In genomic region chr9:71951341-71951740, GRCm38 (mm10) we compare ENCODE assay signal across 20 mouse cellular contexts.
DNase-seq lines count a peak whose midpoint lies in the region; ATAC-seq and TF ChIP-seq lines count a peak whose summit lies in the region.
"Had no signal": no experiment of that assay in that cellular context is flagged by ENCODE, and none has a peak within 500 bp of the region (broad histone marks: within the 10 kb centered on the region; RNA-seq: fewer than 3 reads in every experiment).

No protein-coding gene starts in this region.

- TF ChIP-seq CTCF in liver, postnatal 0 days (IDR thresholded peaks at IDR 0.05; ENCODE audit: low read depth) = no peak
- no peak for TF ChIP-seq CTCF in bone marrow macrophage, adult 2 months (IDR thresholded peaks at IDR 0.05; ENCODE audit: low read depth, low read length)

- peaks cover 8% of the 10 kb centered on the region; the same call in 1 of the 2 replicates for H3K4me1 ChIP-seq in liver, postnatal 0 days (ENCODE audit: insufficient read depth)
- peaks cover 41% of the 10 kb centered on the region for H3K4me1 ChIP-seq in liver, embryonic 12.5 days
- peaks cover 43% of the 10 kb centered on the region for H3K4me1 ChIP-seq in bone marrow macrophage, adult 2 months (ENCODE audit: control insufficient read depth, insufficient read depth, low read length)
- peaks cover 37% of the 10 kb centered on the region for H3K4me1 ChIP-seq in megakaryocyte, embryonic 14.5 days
- peaks cover 12% of the 10 kb centered on the region; the same call in 1 of the 2 replicates for H3K4me1 ChIP-seq in embryonic facial prominence, embryonic 10.5 days
- no peaks in the 10 kb centered on the region for H3K4me1 ChIP-seq in forebrain, embryonic 11.5 days (replicated peaks; ENCODE audit: control insufficient read depth, insufficient read depth, low read length)
- H3K4me1 ChIP-seq: embryonic facial prominence, embryonic 15.5 days had no signal

- WGBS in liver, postnatal 0 days (ENCODE audit: insufficient replicate concordance) = 41% methylated on average over 4 of the region's 4 CpGs
- 43% methylated on average over 4 of the region's 4 CpGs for WGBS in liver, embryonic 12.5 days (ENCODE audit: insufficient replicate concordance)
- 80% methylated on average over 4 of the region's 4 CpGs for WGBS in embryonic facial prominence, embryonic 10.5 days
- WGBS in forebrain, embryonic 11.5 days = 83% methylated on average over 4 of the region's 4 CpGs

- no peaks in the 10 kb centered on the region for H3K9me3 ChIP-seq in liver, postnatal 0 days (ENCODE audit: low read length)
- no peaks in the 10 kb centered on the region for H3K9me3 ChIP-seq in liver, embryonic 12.5 days (replicated peaks)
- no peaks in the 10 kb centered on the region for H3K9me3 ChIP-seq in megakaryocyte, embryonic 14.5 days
- H3K9me3 ChIP-seq in embryonic facial prominence, embryonic 10.5 days = no peaks in the 10 kb centered on the region
- no peaks in the 10 kb centered on the region for H3K9me3 ChIP-seq in forebrain, embryonic 11.5 days (ENCODE audit: control insufficient read depth, low read length)
- H3K9me3 ChIP-seq: embryonic facial prominence, embryonic 15.5 days; heart, embryonic 12.5 days; midbrain, embryonic 10.5 days; neural tube, embryonic 12.5 days had no signal

- no peak for DNase-seq in liver, postnatal 0 days
- DNase-seq in embryonic facial prominence, embryonic 10.5 days (ENCODE audit: low spot score) = no peak
- DNase-seq in forebrain, embryonic 11.5 days (ENCODE audit: low spot score) = no peak
- DNase-seq in adrenal gland, postnatal 25 days = no peak
- DNase-seq: heart, adult 11 months; heart, postnatal 14 days; kidney, adult 8-10 months; kidney, postnatal 36 days; layer of hippocampus, adult 9-11 months; lung, postnatal 10 days; thymus, postnatal 25 days had no signal

- H3K27me3 ChIP-seq in liver, postnatal 0 days (ENCODE audit: insufficient read depth, low read length) = no peaks in the 10 kb centered on the region
- H3K27me3 ChIP-seq in liver, embryonic 12.5 days (replicated peaks) = no peaks in the 10 kb centered on the region
- no peaks in the 10 kb centered on the region for H3K27me3 ChIP-seq in megakaryocyte, embryonic 14.5 days (replicated peaks)
- H3K27me3 ChIP-seq in embryonic facial prominence, embryonic 10.5 days (replicated peaks; ENCODE audit: low read depth, poor library complexity, severe bottlenecking) = no peaks in the 10 kb centered on the region
- no peaks in the 10 kb centered on the region for H3K27me3 ChIP-seq in forebrain, embryonic 11.5 days (ENCODE audit: control insufficient read depth, insufficient read depth, low read length)
- H3K27me3 ChIP-seq: embryonic facial prominence, embryonic 15.5 days; heart, embryonic 12.5 days; neural tube, embryonic 12.5 days had no signal

- ATAC-seq in liver, postnatal 0 days = peak; percentile 48; the same call in 1 of the 2 replicates
- no peak for ATAC-seq in liver, embryonic 12.5 days
- ATAC-seq in forebrain, embryonic 11.5 days (replicated peaks; ENCODE audit: low FRiP score) = no peak

- TF ChIP-seq POLR2A in bone marrow macrophage, adult 2 months (IDR thresholded peaks at IDR 0.05; ENCODE audit: borderline replicate concordance, low read depth, low read length) = no peak

- H3K4me2 ChIP-seq in liver, postnatal 0 days (ENCODE audit: low read depth, low read length) = no peak overlapping the region
- no peak overlapping the region for H3K4me2 ChIP-seq in liver, embryonic 12.5 days
- H3K4me2 ChIP-seq in forebrain, embryonic 11.5 days (ENCODE audit: low read depth, low read length, severe bottlenecking) = no peak overlapping the region
- H3K4me2 ChIP-seq: embryonic facial prominence, embryonic 15.5 days; heart, embryonic 12.5 days; hindbrain, embryonic 14.5 days; neural tube, embryonic 12.5 days had no signal

- no peak for TF ChIP-seq EP300 in liver, postnatal 0 days (IDR thresholded peaks at IDR 0.05; ENCODE audit: low read depth)

- H3K36me3 ChIP-seq in liver, postnatal 0 days (replicated peaks; ENCODE audit: insufficient read depth, low read length) = no peaks in the 10 kb centered on the region
- H3K36me3 ChIP-seq in liver, embryonic 12.5 days = peaks cover 3% of the 10 kb centered on the region; the same call in 1 of the 2 replicates
- H3K36me3 ChIP-seq in megakaryocyte, embryonic 14.5 days (replicated peaks; ENCODE audit: low read length) = peaks cover 6% of the 10 kb centered on the region
- peaks cover 17% of the 10 kb centered on the region for H3K36me3 ChIP-seq in embryonic facial prominence, embryonic 10.5 days (replicated peaks)
- no peaks in the 10 kb centered on the region; the same call in 1 of the 2 replicates for H3K36me3 ChIP-seq in forebrain, embryonic 11.5 days (ENCODE audit: control insufficient read depth, insufficient read depth, low read length)
- H3K36me3 ChIP-seq: embryonic facial prominence, embryonic 15.5 days; neural tube, embryonic 12.5 days had no signal

- no peak overlapping the region for H3K27ac ChIP-seq in liver, postnatal 0 days (ENCODE audit: low read depth)
- no peak overlapping the region for H3K27ac ChIP-seq in liver, embryonic 12.5 days
- peak overlapping the region; percentile 98 for H3K27ac ChIP-seq in bone marrow macrophage, adult 2 months (ENCODE audit: insufficient read depth, low read depth, low read length)
- H3K27ac ChIP-seq in embryonic facial prominence, embryonic 10.5 days (replicated peaks) = no peak overlapping the region
- H3K27ac ChIP-seq in forebrain, embryonic 11.5 days (ENCODE audit: low read depth, low read length) = no peak overlapping the region
- H3K27ac ChIP-seq: embryonic facial prominence, embryonic 15.5 days; hindbrain, embryonic 14.5 days; liver, embryonic 14.5 days; midbrain, embryonic 10.5 days; neural tube, embryonic 12.5 days had no signal

- H3K9ac ChIP-seq in liver, postnatal 0 days (replicated peaks) = no peak overlapping the region
- no peak overlapping the region for H3K9ac ChIP-seq in liver, embryonic 12.5 days
- H3K9ac ChIP-seq in forebrain, embryonic 11.5 days (ENCODE audit: low read length) = no peak overlapping the region
- H3K9ac ChIP-seq: embryonic facial prominence, embryonic 15.5 days; heart, embryonic 12.5 days; hindbrain, embryonic 14.5 days; liver, embryonic 14.5 days; neural tube, embryonic 12.5 days had no signal

- H3K4me3 ChIP-seq in liver, postnatal 0 days (ENCODE audit: low read depth, low read length) = no peak overlapping the region
- H3K4me3 ChIP-seq in liver, embryonic 12.5 days = no peak overlapping the region
- no peak overlapping the region for H3K4me3 ChIP-seq in bone marrow macrophage, adult 2 months (ENCODE audit: insufficient read depth, low read length)
- H3K4me3 ChIP-seq in megakaryocyte, embryonic 14.5 days (replicated peaks) = peak overlapping the region; percentile 84
- no peak overlapping the region for H3K4me3 ChIP-seq in embryonic facial prominence, embryonic 10.5 days
- no peak overlapping the region for H3K4me3 ChIP-seq in forebrain, embryonic 11.5 days (ENCODE audit: low read depth, low read length)
- H3K4me3 ChIP-seq: embryonic facial prominence, embryonic 15.5 days; heart, embryonic 12.5 days; midbrain, embryonic 10.5 days; neural tube, embryonic 12.5 days had no signal
